Mouse (Mus musculus) left cerebral cortex, postnatal 25 days (tissue): ENCODE measurements at regions not wholly inside any gene's neighbourhood (a gene's known extent, or its start where the extent isn't known, plus 50 kb on each side); places are given as distances from the start of the nearest gene placed in this dataset.

Experiments used
- DNase-seq, 2 experiments: peaks; one replicate each; pipeline ENCODE4 v3.0.0; 2022; ENCODE audit warnings: low spot score in 2 of 2, mixed read lengths in 1 of 2
- intact Hi-C: fragments of 180-260 bp; cut with DNase I; formaldehyde crosslinking; loops from one replicate; pipeline ENCODE4 v1.15.1; 2025

DNA sequence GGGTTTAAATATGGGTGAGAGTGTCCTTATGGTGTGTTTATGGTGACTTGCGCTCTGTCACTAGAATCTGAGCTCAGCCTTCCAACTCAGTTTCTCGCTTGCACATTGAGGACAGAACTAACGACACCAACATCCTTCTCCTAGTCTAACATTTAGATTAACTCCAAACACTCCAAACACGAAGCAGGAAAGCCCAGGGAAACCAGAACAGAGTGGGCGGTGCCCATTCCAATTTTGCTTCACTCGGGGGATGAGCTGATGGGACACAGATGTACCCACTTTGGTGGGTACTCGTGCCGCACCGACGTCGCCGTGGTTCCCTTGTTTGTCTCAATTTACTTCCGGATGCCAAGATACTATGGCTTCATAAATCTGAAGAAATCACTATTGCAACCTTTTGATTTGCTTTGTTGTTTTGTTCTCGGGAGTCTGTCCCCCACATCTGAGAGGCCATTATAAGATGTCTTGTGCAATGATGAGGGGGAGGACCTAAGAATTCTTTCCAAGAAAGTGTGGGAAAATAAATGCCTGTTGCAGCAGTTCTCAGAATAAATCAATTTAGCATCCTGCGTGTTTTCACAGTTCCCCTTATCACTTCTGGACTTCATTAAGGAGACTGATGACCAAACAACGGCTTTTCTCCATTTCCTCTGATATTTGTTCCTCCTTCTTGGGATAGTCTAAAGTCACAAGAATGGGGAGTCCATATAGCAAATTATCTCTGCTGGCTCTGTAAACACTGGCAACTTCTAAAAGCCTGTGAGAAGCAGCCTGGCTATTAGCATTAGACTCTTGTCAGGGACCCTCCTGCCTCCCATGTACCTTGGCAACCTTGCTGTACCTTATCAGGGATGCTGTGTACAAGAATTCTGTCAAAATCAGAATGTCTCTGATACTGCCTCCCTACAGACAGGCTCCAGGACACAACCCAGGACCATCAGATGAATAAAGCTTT lies 96.2 kb upstream of the Klf9 start:
- DNase-seq, result peak; percentile 35 to 82
- intact Hi-C loops, result no loop called here

DNA sequence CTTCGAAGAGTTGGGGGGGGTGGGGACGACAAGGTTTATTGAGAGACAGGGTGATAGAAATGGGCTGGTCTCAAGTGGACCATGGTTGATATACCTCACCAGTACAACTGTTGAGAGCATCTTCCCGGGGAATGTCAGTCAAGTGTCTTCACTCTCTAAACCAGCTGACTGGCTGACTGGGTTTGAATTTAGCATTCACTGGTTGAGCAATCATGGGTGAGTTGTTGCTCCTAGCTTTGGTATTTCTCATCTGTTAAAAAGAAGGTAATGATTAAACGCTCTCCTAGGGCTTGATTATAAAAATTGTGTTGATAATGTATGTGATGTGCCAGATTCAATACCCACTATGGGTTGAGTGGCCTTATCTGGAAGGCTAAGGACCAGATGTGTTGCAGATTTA lies 89.6 kb upstream of the Klf9 start:
- no peak for DNase-seq
- intact Hi-C loops, result no loop called here

DNA sequence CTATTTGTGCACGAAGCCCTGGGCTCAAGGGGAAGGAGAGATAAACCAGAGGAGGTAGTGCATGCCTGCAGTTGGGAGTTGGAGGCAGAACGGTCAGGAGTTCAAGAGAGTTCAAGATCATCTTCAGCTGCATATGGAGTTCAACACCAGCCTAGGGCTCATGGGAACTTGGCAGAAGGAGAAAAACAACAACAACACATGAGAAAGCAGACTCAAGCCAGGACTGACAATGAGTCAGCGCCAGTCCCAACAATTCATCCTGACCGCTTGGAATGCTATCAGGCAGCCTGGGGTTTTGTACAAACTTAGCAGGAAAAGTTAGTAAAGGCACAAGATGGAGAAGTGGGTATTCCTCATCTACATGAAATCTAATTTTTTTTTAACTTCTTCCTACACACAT lies 86.6 kb upstream of the Klf9 start:
- intact Hi-C loops, result no loop called here
- no peak for DNase-seq

DNA sequence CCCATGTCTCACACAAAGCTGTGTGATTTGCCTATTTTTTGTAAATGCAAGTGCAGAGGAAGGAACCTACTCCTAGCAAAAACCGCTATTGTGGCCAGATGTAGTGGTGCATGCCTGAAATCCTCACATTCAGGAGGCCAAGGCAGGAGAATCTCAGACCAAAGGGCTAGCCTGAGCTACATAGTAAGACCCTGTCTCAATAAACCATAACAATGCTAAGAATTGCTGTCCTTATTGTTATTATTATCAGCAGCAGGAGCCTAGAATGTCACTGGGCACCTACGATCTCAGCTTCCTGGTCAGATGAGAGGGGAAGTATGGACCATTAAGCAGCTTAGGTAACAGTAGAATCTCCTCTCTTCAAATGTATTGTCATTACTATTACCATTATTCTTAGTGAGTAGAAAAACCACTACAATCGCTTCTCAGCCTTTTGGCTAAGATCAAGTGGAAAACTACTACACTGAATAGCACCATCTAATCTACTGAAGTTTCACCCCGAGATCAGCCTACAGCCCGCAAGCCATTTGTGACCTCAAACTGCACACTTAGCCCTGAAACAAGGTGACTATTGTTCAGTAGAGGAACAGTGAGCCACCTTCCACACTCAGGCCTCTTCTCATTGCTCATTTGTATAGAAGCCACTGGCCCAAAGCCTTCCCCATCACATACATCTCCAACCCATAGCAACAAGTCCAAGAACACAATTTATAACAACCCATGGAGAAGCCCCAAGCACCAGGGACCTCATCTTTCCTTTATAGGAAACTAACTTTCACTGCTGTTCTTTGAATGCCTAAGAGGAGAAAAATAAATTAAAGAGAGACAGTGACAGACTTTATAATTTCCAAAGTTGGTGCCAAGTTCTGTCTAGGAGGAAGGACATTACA lies 84.9 kb upstream of the Klf9 start:
- intact Hi-C loops, result loop anchor here (2.0 kb wide), 2 partner anchors 77 to 139 kb away; no protein-coding TSS in a partner anchor
- no peak for DNase-seq

DNA sequence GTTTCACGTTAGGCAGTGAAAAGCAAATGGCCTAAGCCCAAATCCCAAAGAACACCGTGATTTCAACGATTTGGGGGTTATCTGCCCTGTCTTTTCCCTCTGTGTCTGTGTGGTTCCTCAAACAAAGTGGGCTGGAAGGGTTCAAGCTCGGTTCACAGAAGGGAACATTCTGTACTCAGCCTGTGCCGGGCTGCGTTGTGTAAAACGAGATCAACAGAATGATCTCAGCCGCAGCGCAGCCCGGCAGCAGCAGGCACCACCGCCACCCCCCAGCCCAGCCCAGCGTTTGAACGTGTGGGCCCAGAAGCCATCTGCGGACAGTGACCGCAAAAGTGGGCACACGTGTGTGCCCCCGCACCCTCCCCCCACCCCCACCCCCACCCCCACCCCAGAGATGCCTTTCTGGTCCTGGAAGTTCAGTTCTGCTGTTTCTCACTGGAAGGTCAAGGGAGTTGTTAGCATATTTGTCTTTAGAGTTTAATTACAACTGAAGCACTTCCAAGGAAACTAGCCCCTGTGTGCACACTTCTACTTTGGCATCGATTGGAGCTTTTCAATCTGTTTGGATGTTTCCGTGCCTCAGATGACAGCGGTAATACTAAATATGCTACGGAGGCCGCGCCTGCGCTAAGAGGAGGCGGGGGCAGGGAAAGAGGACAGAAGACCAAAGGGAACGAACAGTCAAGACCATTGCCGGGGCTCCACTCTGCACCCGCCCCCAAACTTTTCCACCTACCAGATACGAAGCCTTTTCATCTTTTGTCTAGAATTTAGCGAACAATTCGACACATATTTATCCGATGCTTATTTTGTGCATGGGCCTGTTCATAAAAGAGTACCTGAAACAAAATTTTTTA lies 83.9 kb upstream of the Klf9 start:
- intact Hi-C loops, result loop anchor here (1.0 to 2.0 kb wide), 4 partner anchors 78 to 140 kb away; partner anchors contain the start of gene Klf9
- peak; percentile 76 to 81 for DNase-seq

DNA sequence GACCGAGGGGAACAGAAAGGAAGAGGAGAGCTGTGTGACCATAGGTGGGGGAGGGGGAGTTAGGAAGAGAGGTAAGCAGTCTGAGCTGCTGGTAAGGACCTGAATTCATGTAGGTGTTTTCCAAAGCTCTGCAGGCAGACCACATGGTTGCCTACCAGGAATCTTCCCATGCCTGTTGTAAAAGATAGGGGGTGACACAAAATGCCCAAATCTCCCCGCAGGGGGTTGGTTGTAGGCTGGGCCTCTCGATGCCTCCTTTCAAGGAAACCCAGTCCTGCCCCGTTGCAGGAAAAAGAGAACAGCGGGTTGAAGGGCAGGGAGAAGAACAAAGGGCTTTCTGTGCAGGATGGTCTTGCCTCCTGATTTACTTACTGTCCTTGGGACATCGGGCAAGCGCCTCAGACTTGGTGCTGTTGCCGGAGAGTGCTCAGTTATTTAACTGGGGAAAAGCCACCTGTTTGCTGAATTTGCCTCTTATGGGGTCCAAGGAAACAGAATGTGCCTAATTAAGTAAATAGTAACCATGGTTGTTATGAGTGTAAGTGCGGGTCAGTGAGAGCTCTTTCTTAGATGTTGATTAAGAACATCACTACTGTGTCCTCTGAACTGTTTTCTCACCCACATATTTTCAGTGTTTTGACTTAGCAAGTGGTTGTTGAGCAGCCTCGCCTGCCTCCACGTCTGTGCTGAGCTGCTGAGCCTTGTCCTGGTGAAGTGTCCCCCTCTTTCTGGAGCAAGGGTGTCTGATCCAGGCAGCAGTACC lies 83.1 kb upstream of the Klf9 start:
- peak in 1 of 2 experiments; percentile 43 for DNase-seq
- intact Hi-C loops, result loop anchor here (1.0 to 2.0 kb wide), 4 partner anchors 77 to 141 kb away; partner anchors contain the start of gene Klf9

DNA sequence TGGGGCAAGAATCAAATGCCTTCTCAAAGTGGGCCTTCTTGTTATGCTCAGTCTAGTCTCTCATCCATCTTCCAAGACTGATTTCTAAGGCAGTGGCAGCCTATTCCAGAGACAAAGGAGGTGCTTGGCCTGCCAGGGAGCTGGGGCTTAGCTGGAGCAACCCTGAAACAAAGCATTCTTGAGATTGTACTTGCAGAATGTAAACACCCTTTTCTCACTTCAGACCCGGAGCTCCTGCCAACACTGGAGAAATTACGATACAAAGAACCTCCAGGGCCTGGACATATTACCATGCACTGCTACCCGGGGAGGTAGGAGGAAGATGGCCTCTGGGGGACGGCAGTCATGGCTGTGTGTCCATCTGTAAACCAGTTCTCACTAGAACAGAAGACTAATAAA lies 82.5 kb upstream of the Klf9 start:
- intact Hi-C loops, result no loop called here

DNA sequence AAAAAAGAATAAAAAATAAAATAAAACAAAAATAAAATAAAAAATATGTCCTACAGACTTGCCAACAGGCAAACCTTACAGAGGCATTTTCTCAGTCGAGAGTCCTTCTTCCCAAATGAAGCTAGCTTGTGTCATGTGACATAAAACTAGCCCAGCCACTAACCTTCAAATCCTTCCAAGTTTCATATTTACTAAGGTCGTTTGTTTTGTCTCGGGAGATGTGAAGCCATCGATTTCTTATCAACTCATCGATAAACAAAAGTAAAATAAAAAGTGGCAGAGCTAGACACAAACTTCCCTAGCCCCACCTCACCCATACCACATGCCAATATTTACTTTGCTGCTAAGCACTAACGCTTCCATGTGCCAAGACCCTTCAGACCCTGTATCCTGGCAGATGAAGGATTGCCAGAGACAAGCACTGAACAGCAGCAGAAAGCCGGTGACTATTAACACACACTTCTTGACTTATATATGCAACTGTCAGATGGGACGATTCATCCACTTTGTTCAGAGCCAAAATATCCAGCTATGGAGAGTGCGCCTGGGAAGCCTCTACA lies 79.9 kb upstream of the Klf9 start:
- intact Hi-C loops, result no loop called here
- DNase-seq, result no peak

More for the DNA sequence above, 82.5 kb upstream of the Klf9 start:
- peak in 1 of 2 experiments; percentile 7 for DNase-seq

DNA sequence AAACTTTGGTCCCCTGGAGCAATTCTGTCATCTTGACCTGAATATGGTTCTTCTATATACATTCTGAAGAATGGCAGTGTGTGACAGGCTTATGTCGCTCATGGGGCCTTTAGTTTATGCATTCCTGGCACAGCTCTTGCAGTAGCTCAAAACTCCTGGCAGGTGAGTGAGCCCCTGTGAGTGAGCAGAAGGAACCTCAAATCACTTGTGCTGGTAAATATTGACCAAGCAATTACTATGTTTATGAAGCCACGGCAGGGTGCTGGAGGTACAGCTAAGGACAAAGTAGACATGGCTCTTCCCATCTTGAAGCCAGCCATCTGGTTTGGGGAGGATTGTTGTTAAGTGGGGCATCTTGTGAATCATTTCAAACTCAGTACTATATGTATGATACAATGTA lies 79.1 kb upstream of the Klf9 start:
- DNase-seq, result no peak
- intact Hi-C loops, result no loop called here

DNA sequence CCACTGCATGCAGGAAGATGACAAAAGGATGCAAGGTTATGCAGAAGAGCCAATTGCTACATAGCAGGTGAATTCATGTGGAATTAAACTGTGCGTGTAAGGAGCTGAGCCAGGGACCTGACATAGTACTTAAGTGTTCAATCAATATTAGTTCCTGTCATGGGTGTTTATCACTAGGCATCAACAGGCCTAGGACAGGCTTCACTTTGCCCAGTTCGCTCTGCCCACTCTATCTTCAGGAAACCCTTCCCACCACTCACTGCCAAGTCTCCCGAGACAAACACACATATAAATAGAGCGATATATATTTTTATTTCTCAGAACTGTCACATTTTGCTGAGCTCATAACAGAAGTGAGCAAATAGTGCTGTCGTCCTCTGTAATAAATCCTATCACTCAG lies 78.2 kb upstream of the Klf9 start:
- no peak for DNase-seq
- intact Hi-C loops, result no loop called here

DNA sequence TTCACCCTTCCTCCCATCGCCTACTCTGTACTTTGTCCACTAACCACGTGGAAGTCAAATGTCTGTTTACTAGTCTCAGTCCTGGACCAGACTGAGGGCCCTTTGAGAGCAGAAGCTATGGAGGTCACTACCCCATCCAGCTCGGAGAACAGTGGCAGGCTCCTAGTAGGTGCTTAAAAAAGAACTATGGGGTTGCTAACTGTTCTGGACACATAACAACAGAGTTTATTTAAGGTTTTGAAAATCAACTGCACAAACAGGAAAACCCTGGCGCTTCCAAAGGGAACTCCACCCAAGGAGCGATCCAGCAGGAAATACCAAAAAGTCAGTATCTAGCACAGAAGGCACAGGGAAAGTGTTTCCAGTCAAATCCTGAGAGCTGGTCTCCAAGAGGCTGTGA lies 75.5 kb upstream of the Klf9 start:
- intact Hi-C loops, result no loop called here
- DNase-seq, result no peak

DNA sequence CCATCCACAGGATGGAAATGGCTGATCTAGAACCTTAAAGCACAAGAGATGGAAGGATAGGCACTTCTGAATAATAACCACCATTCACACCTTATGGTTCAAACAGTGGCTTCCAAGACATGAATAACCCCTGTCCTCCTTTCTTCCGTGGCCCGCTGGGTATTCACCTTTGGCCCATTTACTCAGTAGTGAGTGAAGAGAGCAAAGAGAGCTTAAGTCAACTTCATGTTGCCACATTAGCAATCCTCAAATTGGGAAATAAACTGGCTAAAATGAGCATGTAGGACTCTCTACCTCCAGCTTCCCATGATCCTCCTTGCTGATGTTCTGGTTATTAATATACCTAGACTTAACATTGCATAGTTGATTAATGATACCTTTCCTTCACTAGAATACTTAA lies 74.3 kb upstream of the Klf9 start:
- intact Hi-C loops, result no loop called here

DNA sequence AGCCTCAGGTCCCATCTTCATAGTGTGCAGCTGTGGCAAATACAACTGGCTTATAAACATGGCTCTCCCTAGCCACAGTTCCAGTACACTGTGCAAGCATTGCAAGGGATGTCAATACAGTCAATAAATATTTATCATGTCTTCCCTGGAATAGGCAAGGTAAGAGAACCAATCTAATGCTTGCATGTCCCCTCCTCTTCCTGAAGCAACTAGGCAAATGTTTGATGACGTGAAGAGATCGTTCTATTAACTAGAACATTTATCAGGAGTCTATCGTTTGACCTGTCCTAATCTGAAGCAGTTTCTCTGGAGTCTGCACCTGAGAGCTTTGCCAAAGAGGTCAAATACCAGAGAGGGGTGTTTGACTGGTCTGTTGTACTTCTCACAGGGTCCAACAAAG lies 72.4 kb upstream of the Klf9 start:
- DNase-seq, result no peak
- intact Hi-C loops, result no loop called here

More for the DNA sequence above, 74.3 kb upstream of the Klf9 start:
- DNase-seq, result no peak

DNA sequence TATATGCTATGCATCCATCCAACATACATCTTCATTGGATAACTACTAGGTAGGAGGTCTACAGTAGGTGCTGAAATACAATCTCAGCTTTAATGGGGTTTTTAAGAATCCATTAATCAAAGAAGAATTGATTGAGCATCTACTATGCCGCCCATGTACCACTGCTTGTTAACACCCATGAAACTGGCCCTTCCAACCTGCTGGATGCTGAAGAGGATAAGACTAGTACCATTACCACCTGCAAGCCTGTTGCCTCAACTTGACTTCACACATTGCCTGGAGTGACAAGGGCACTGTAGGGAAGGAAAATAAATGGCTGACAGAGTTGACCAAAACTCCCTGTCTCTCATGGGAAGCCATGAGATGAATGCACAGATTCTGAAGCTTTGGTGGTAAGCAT lies 71.4 kb upstream of the Klf9 start:
- DNase-seq, result no peak
- intact Hi-C loops, result no loop called here

DNA sequence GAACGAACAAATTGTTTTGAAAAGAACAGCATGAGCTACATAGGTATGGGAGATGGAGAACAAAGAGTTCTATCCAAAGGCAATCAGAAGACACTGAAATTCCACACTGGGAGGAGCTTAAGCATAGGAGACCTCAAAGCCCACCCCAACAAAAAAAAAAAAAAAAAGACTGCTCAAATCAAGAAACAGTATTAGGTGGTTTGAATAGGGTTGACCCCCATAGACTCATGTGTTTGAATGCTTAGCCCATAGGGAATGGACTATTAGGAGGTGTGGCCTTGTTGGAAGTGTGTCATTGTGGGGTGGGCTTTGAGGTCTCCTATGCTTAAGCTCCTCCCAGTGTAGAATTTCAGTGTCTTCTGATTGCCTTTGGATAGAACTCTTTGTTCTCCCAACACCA lies 70.0 kb upstream of the Klf9 start:
- DNase-seq, result no peak
- intact Hi-C loops, result no loop called here

DNA sequence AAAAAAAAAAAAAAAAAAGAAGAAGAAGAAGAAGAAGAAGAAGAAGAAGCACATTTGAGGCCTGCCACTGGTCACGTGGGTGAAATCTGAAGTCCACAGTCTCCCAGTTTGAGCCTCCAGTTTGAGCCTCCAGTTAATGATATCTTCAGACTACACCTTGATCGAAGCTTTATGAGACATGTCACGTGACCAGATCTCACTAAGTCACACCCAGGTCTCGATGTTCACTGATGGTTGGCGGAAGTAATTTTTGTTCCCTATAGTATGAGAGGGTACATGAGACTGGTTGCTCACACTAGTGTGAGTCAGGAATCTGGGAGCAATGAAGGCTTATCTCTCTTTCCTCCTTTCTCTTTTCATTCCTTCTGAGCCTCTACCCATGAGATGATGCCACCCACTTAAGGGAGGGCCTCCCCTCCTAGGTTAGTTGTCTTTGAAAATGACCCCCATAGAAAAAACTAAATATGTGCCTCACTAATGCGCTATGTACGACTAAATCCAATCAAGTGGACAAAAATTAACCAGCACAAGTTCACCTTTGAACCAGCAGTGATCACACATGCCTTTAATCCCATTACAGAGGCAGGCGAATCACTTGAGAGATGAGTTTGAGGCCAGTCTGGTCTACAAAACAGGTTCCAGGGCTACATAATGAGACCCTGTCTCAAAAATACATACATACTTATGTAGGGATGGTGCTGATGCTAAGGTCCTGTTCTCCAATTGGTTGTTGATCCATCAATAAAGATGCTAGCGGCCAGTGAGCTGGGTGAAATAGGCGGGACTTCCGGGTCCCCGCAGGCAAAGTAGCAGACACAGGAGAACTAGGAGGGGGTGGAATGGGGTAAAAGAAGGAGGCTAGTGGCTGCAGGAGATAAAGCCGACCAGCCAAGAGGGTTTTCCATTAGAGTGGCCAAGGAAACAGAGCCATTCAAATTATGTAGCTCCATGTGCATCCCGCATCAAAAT lies 66.1 kb upstream of the Klf9 start:
- intact Hi-C loops, result no loop called here
- no peak for DNase-seq

DNA sequence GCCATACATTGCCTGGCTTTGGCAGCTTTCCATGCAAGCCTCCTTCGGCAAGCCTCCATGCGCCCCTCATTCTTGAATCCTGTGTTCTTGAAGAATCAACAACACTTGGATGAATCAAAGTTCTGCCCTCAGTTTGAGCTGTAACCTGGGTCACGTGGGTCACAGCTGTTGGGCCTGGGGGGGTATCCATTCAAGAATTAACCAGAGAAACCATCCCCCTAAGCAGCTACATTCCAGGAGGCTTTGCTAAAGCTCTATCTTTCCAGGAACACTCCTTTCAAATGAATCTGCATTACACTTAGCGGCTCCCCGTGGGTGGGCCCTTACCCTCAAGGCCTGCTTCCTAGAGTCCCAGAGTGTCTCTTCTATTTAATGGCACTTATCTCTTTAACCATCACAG lies 65.2 kb upstream of the Klf9 start:
- no peak for DNase-seq

More for the DNA sequence above, 65.2 kb upstream of the Klf9 start:
- intact Hi-C loops, result no loop called here
